Mouse (Mus musculus): ENCODE measurements around the gene Fam71e1. TPM values are rescaled to one million over a fixed set of nuclear protein-coding genes. Genes with fewer than 3 reads are reported as not detected.
A peak's percentile ranks its signal among the peaks of the same experiment; 100 is the strongest.

Fam71e1 gene
- 12.3 TPM in 1 of 2 replicates, not detected in the other for total RNA-seq (2014; fragmentation: Nextera tagmentation)
- total RNA-seq (2017), result 0.67 and 3.0 TPM in 2 replicates

GRCm38 (mm10) chr7:44495992-44496770 is at the start of gene Fam71e1, which contains the start of gene Emc10:
Fam71e1 (plus strand) TSS chr7:44496581.
Emc10 (minus strand) TSS chr7:44496529.
- ATAC-seq (replicated peaks; ENCODE audit: poor library complexity, severe bottlenecking), result peak; percentile 92

- peak; percentile 88 for ATAC-seq (replicated peaks; ENCODE audit: poor library complexity, severe bottlenecking)
Measured at GRCm38 (mm10) chr7:44453256-44453655, 43.1 kb upstream of the Fam71e1 start.

GRCm38 (mm10) chr7:44456302-44456701 is 40.1 kb upstream of the Fam71e1 start:
- no peak for ATAC-seq (replicated peaks; ENCODE audit: poor library complexity, severe bottlenecking)

GRCm38 (mm10) chr7:44460067-44460466 is 36.3 kb upstream of the Fam71e1 start:
- no peak for ATAC-seq (replicated peaks; ENCODE audit: poor library complexity, severe bottlenecking)

GRCm38 (mm10) chr7:44460767-44461502 is 35.4 kb upstream of the Fam71e1 start:
- ATAC-seq (replicated peaks; ENCODE audit: poor library complexity, severe bottlenecking), result no peak

GRCm38 (mm10) chr7:44461503-44462217 is 34.7 kb upstream of the Fam71e1 start:
- ATAC-seq (replicated peaks; ENCODE audit: poor library complexity, severe bottlenecking), result no peak

- ATAC-seq (replicated peaks; ENCODE audit: poor library complexity, severe bottlenecking), result peak; percentile 73
Measured at GRCm38 (mm10) chr7:44462218-44463055, 33.9 kb upstream of the Fam71e1 start.

- ATAC-seq (replicated peaks; ENCODE audit: poor library complexity, severe bottlenecking), result no peak
Measured at GRCm38 (mm10) chr7:44463056-44463425, 33.3 kb upstream of the Fam71e1 start.

GRCm38 (mm10) chr7:44463556-44464225 is 32.7 kb upstream of the Fam71e1 start:
- no peak for ATAC-seq (replicated peaks; ENCODE audit: poor library complexity, severe bottlenecking)

GRCm38 (mm10) chr7:44464511-44464910 is 31.9 kb upstream of the Fam71e1 start:
- ATAC-seq (replicated peaks; ENCODE audit: poor library complexity, severe bottlenecking), result no peak

GRCm38 (mm10) chr7:44465111-44465510 is 31.3 kb upstream of the Fam71e1 start, which contains the start of gene Aspdh:
Aspdh (plus strand) TSS chr7:44465391.
- ATAC-seq (replicated peaks; ENCODE audit: poor library complexity, severe bottlenecking), result no peak

GRCm38 (mm10) chr7:44466006-44466887 is 30.1 kb upstream of the Fam71e1 start:
- ATAC-seq (replicated peaks; ENCODE audit: poor library complexity, severe bottlenecking), result no peak

- ATAC-seq (replicated peaks; ENCODE audit: poor library complexity, severe bottlenecking), result no peak
Measured at GRCm38 (mm10) chr7:44466888-44467311, 29.5 kb upstream of the Fam71e1 start.

- ATAC-seq (replicated peaks; ENCODE audit: poor library complexity, severe bottlenecking), result peak; percentile 92
Measured at GRCm38 (mm10) chr7:44467811-44468411, 28.5 kb upstream of the Fam71e1 start, which contains the start of gene Josd2. Josd2 (plus strand) TSS chr7:44467980.

GRCm38 (mm10) chr7:44468644-44469285 is 27.6 kb upstream of the Fam71e1 start:
- no peak for ATAC-seq (replicated peaks; ENCODE audit: poor library complexity, severe bottlenecking)

GRCm38 (mm10) chr7:44469677-44470675 is 26.4 kb upstream of the Fam71e1 start:
- no peak for ATAC-seq (replicated peaks; ENCODE audit: poor library complexity, severe bottlenecking)
